Mouse (Mus musculus): ENCODE results near the gene Cx3cl1. TPM values are rescaled to one million over a fixed set of nuclear protein-coding genes. Genes with fewer than 3 reads are reported as not detected.

The Cx3cl1 gene
- polyA plus RNA-seq, 1 experiment from 2014 or later, result 6.1 TPM

GRCm38 (mm10) chr8:94787524-94788501 lies 16.0 kb downstream of the Cx3cl1 start:
- no peak overlapping the region for H3K9ac ChIP-seq (ENCODE audit: low read length)
- no peak for ATAC-seq (ENCODE audit: insufficient read depth, low FRiP score, low TSS enrichment)
- no peaks in the 10 kb centered on the region for H3K27me3 ChIP-seq (ENCODE audit: control insufficient read depth, insufficient read depth, low read length)
- no peak overlapping the region for H3K27ac ChIP-seq (ENCODE audit: low read depth, low read length)
- no peaks in the 10 kb centered on the region for H3K4me1 ChIP-seq (ENCODE audit: control insufficient read depth, insufficient read depth, low read length)
- no peak overlapping the region for H3K4me3 ChIP-seq (ENCODE audit: low read depth, low read length)
- WGBS, result 77% methylated on average over 15 of the region's 15 CpGs
- no peaks in the 10 kb centered on the region for H3K36me3 ChIP-seq (ENCODE audit: control insufficient read depth, insufficient read depth, low read length)
- DNase-seq (ENCODE audit: low spot score), result no peak
- no peak overlapping the region for H3K4me2 ChIP-seq (ENCODE audit: low read depth)
- no peaks in the 10 kb centered on the region for H3K9me3 ChIP-seq (ENCODE audit: control insufficient read depth, low read length)

GRCm38 (mm10) chr8:94789256-94789955 lies 17.6 kb downstream of the Cx3cl1 start:
- no peak overlapping the region for H3K4me2 ChIP-seq (ENCODE audit: low read depth)
- WGBS, result 70% methylated on average over 10 of the region's 10 CpGs
- no peak for DNase-seq (ENCODE audit: low spot score)
- H3K27me3 ChIP-seq (ENCODE audit: control insufficient read depth, insufficient read depth, low read length), result no peaks in the 10 kb centered on the region
- no peak overlapping the region for H3K9ac ChIP-seq (ENCODE audit: low read length)
- no peak overlapping the region for H3K27ac ChIP-seq (ENCODE audit: low read depth, low read length)
- H3K36me3 ChIP-seq (ENCODE audit: control insufficient read depth, insufficient read depth, low read length), result no peaks in the 10 kb centered on the region
- ATAC-seq (ENCODE audit: insufficient read depth, low FRiP score, low TSS enrichment), result no peak
- H3K4me1 ChIP-seq (ENCODE audit: control insufficient read depth, insufficient read depth, low read length), result no peaks in the 10 kb centered on the region
- H3K9me3 ChIP-seq (ENCODE audit: control insufficient read depth, low read length), result no peaks in the 10 kb centered on the region
- no peak overlapping the region for H3K4me3 ChIP-seq (ENCODE audit: low read depth, low read length)

- H3K36me3 ChIP-seq (ENCODE audit: control insufficient read depth, insufficient read depth, low read length), result no peaks in the 10 kb centered on the region
- 89% methylated on average over 4 of the region's 4 CpGs for WGBS
- H3K27me3 ChIP-seq (ENCODE audit: control insufficient read depth, insufficient read depth, low read length), result no peaks in the 10 kb centered on the region
- no peak for DNase-seq (ENCODE audit: low spot score)
- no peak overlapping the region for H3K9ac ChIP-seq (ENCODE audit: low read length)
- no peak overlapping the region for H3K27ac ChIP-seq (ENCODE audit: low read depth, low read length)
- H3K9me3 ChIP-seq (ENCODE audit: control insufficient read depth, low read length), result no peaks in the 10 kb centered on the region
- no peak for ATAC-seq (ENCODE audit: insufficient read depth, low FRiP score, low TSS enrichment)
- H3K4me3 ChIP-seq (ENCODE audit: low read depth, low read length), result no peak overlapping the region
- no peak overlapping the region for H3K4me2 ChIP-seq (ENCODE audit: low read depth)
- H3K4me1 ChIP-seq (ENCODE audit: control insufficient read depth, insufficient read depth, low read length), result no peaks in the 10 kb centered on the region
Measured at GRCm38 (mm10) chr8:94794368-94794767, 22.6 kb downstream of the Cx3cl1 start.

GRCm38 (mm10) chr8:94794782-94795181 lies 23.0 kb downstream of the Cx3cl1 start:
- no peak overlapping the region for H3K4me3 ChIP-seq (ENCODE audit: low read depth, low read length)
- no peak overlapping the region for H3K4me2 ChIP-seq (ENCODE audit: low read depth)
- H3K27ac ChIP-seq (ENCODE audit: low read depth, low read length), result no peak overlapping the region
- H3K4me1 ChIP-seq (ENCODE audit: control insufficient read depth, insufficient read depth, low read length), result no peaks in the 10 kb centered on the region
- no peaks in the 10 kb centered on the region for H3K9me3 ChIP-seq (ENCODE audit: control insufficient read depth, low read length)
- ATAC-seq (ENCODE audit: insufficient read depth, low FRiP score, low TSS enrichment) (no peak), DNase-seq (ENCODE audit: low spot score) (no peak)
- H3K9ac ChIP-seq (ENCODE audit: low read length), result no peak overlapping the region
- 92% methylated on average over 2 of the region's 2 CpGs for WGBS
- no peaks in the 10 kb centered on the region for H3K27me3 ChIP-seq (ENCODE audit: control insufficient read depth, insufficient read depth, low read length)
- H3K36me3 ChIP-seq (ENCODE audit: control insufficient read depth, insufficient read depth, low read length), result no peaks in the 10 kb centered on the region

GRCm38 (mm10) chr8:94800278-94800968 lies 28.6 kb downstream of the Cx3cl1 start:
- Histone ChIP-seq H3K4me3 (ENCODE audit: low read depth, low read length) (no peak overlapping the region), H3K36me3 (ENCODE audit: control insufficient read depth, insufficient read depth, low read length) (no peaks in the 10 kb centered on the region), H3K27ac (ENCODE audit: low read depth, low read length) (no peak overlapping the region), H3K4me2 (ENCODE audit: low read depth) (no peak overlapping the region), H3K27me3 (ENCODE audit: control insufficient read depth, insufficient read depth, low read length) (no peaks in the 10 kb centered on the region), H3K4me1 (ENCODE audit: control insufficient read depth, insufficient read depth, low read length) (no peaks in the 10 kb centered on the region), H3K9me3 (ENCODE audit: control insufficient read depth, low read length) (no peaks in the 10 kb centered on the region), H3K9ac (ENCODE audit: low read length) (no peak overlapping the region)
- WGBS, result 70% methylated on average over 7 of the region's 7 CpGs
- ATAC-seq (ENCODE audit: insufficient read depth, low FRiP score, low TSS enrichment) (no peak), DNase-seq (ENCODE audit: low spot score) (peak; percentile 57)

DNA sequence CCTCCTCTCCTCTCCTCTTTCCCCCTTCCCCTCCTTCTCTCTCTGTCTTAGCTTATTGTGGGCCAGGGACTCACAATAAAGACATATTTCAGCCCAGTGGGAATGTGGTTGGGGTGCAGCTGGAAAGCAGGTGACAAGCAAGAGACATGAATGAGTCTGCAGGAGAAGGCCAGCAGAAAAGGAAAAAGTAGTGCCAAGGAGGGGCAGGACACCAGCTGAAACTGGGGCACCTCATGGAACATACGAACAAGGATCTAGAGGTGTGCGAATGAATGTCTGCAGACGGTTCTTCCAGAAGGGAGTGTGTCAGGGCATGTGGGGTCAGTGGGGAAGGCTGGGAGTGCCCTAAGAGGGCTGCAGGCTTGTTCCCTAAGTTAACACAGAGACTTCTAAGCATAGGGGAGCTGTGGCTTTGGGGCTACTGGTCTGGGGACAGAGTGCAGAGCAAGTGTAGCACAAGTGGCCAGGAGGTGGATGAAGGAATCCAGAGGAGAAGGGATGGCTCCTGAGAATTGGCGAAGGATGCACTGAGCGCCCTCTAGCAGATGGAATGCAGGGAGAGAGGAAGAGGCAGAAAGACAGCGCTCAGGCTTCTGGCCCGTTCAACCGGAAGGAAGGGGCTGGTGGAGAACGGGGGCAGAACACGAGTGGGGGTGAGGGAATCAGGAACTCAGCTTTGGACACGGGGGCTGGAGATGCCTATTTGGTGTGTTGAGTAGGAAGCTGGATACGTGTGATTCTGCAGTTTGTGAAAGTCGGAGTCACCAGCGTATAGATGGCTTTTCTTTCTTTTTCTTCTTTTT lies 29.7 kb downstream of the Cx3cl1 start:
- no peak overlapping the region for H3K9ac ChIP-seq (ENCODE audit: low read length)

DNA sequence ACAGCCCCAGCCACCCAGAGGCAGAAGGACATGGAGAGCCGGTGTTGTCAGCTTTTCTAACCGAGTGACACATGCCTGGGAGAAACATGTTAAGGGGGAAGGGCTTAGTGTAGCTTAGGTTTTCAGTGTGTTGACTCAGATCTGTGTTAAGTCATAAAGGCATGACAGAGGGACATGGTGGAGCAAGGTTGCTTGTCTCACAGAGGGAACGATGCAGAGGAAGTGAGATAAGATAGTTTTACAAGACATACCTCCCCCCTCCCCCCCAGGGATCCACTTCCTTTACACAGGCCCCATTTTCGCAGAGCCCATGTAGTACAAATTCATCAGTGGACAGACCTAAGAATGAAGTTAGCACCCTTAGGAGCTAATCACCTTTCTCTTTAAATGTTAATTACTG lies 30.6 kb downstream of the Cx3cl1 start:
- WGBS, result 77% methylated on average over 4 of the region's 4 CpGs
- Histone ChIP-seq H3K27ac (ENCODE audit: low read depth, low read length) (no peak overlapping the region), H3K9ac (ENCODE audit: low read length) (no peak overlapping the region), H3K4me1 (ENCODE audit: control insufficient read depth, insufficient read depth, low read length) (no peaks in the 10 kb centered on the region), H3K36me3 (ENCODE audit: control insufficient read depth, insufficient read depth, low read length) (no peaks in the 10 kb centered on the region), H3K9me3 (ENCODE audit: control insufficient read depth, low read length) (no peaks in the 10 kb centered on the region), H3K4me2 (ENCODE audit: low read depth) (no peak overlapping the region), H3K4me3 (ENCODE audit: low read depth, low read length) (no peak overlapping the region), H3K27me3 (ENCODE audit: control insufficient read depth, insufficient read depth, low read length) (no peaks in the 10 kb centered on the region)
- no peak for DNase-seq (ENCODE audit: low spot score)
- ATAC-seq (ENCODE audit: insufficient read depth, low FRiP score, low TSS enrichment), result no peak

More for the DNA sequence above, 29.7 kb downstream of the Cx3cl1 start:
- WGBS, result 49% methylated on average over 14 of the region's 14 CpGs
- no peak overlapping the region for H3K27ac ChIP-seq (ENCODE audit: low read depth, low read length)
- peak; percentile 20 for DNase-seq (ENCODE audit: low spot score)
- no peaks in the 10 kb centered on the region for H3K4me1 ChIP-seq (ENCODE audit: control insufficient read depth, insufficient read depth, low read length)
- H3K4me3 ChIP-seq (ENCODE audit: low read depth, low read length), result no peak overlapping the region
- ATAC-seq (ENCODE audit: insufficient read depth, low FRiP score, low TSS enrichment), result no peak
- H3K27me3 ChIP-seq (ENCODE audit: control insufficient read depth, insufficient read depth, low read length), result no peaks in the 10 kb centered on the region
- H3K36me3 ChIP-seq (ENCODE audit: control insufficient read depth, insufficient read depth, low read length), result no peaks in the 10 kb centered on the region
- H3K4me2 ChIP-seq (ENCODE audit: low read depth), result no peak overlapping the region
- no peaks in the 10 kb centered on the region for H3K9me3 ChIP-seq (ENCODE audit: control insufficient read depth, low read length)

- Histone ChIP-seq H3K27me3 (ENCODE audit: control insufficient read depth, insufficient read depth, low read length) (no peaks in the 10 kb centered on the region), H3K36me3 (ENCODE audit: control insufficient read depth, insufficient read depth, low read length) (no peaks in the 10 kb centered on the region), H3K27ac (ENCODE audit: low read depth, low read length) (no peak overlapping the region), H3K4me2 (ENCODE audit: low read depth) (no peak overlapping the region), H3K9ac (ENCODE audit: low read length) (no peak overlapping the region), H3K4me1 (ENCODE audit: control insufficient read depth, insufficient read depth, low read length) (no peaks in the 10 kb centered on the region), H3K4me3 (ENCODE audit: low read depth, low read length) (no peak overlapping the region), H3K9me3 (ENCODE audit: control insufficient read depth, low read length) (no peaks in the 10 kb centered on the region)
- no peak for DNase-seq (ENCODE audit: low spot score)
- no peak for ATAC-seq (ENCODE audit: insufficient read depth, low FRiP score, low TSS enrichment)
- 75% methylated on average over 6 of the region's 6 CpGs for WGBS
Measured at GRCm38 (mm10) chr8:94803551-94803950, 31.7 kb downstream of the Cx3cl1 start.
